Mouse (Mus musculus) heart, adult 2 months (tissue): ENCODE measurements around the gene Usp33.

Experiments
- CTCF ChIP-seq: fragments of 200-600 bp; IDR thresholded peaks from 2 replicates; pipeline ENCODE4 v1.8.1; 2022; ENCODE audit warnings: antibody characterized with exemption, mild to moderate bottlenecking, moderate library complexity
- POLR2A ChIP-seq: fragments of 200-500 bp; IDR thresholded peaks from 2 replicates; pipeline ENCODE4 v1.6.1; 2011; ENCODE audit warnings: mild to moderate bottlenecking, low read depth, low read length, control low read depth; ENCODE audit not compliant: insufficient read depth

- TF ChIP-seq CTCF (no peak), POLR2A (no peak)
These were observed 17.9 kb downstream of the Usp33 start for GRCm38 (mm10) chr3:152364181-152364580.
